Mouse (Mus musculus) G1E-ER4 (cell line): Measurements from ENCODE around the gene Cdc42ep1. TPM values are rescaled to one million over a fixed set of nuclear protein-coding genes. Genes with fewer than 3 reads are reported as not detected.

Experiments used
- GATA1 ChIP-seq: IDR thresholded peaks from one replicate; pipeline ENCODE4 v1.8.0; 2012; ENCODE audit warnings: low read length, inconsistent platforms
- polyA plus RNA-seq: library from polyadenylated mRNA; stranded (reverse); fragments of >175 nt; gene quantifications from 2 replicates; pipeline ENCODE4 v1.2.3, GENCODE M21; 2012

Gene Cdc42ep1
- polyA plus RNA-seq, 1 experiment = not detected

DNA sequence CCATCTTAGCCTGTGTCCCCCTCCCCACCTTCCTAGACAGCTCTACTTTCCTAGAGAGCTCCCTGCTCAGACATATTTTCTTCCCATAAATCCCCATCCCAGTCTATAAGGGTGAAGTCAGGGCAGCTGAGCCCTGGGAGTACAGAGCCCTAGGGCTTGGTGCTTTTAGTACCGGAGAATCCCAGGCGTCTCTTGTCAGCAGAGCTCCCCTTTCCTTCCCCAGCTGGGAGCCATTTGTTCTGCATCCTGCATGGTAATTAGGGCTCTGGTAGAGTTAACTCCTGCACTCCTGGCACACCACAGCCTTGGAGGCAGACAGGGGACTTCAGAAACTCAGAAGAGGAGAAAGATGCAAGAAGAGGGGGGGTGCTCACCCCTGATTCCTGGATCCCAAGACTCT lies 2.7 kb upstream of the Cdc42ep1 start:
- TF ChIP-seq GATA1 = no peak

DNA sequence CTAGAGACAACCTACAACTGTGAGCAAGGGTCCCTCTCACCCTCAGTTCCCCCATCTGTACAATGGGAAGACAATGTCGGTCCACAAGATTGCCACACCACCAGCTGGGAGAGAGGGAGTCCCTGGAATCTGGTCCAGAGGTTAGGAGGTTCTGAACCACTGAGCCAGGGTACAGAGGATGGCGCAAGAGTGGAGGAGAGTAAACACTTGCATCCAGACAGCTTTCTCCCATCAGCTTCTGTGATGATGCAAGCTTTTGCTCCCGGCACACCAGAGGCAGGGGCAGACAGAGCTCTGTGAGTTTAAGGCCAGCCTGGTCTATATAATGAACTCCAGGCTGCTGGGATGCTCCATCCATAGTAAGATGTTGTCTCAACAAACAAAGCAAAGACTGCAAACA lies 2.2 kb upstream of the Cdc42ep1 start:
- TF ChIP-seq GATA1 = no peak

DNA sequence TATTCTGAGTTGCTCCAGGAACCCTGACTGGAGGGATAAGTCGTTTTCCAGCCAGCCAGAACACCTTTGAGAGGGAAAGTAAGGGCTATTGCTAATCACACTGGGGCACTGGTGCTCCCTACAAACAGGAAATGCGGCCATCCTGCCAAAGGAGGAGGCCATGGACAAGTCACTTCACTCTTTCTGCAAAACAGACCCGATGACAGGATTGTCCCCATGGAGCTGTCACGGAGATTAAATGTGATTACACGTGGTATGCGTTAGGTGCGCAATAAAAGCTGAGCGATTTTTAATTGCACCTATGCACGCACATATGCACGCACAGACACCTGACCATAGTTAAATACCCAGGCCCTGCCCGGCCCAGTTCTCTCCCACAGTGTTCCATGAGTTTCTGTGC lies 1.7 kb upstream of the Cdc42ep1 start:
- no peak for TF ChIP-seq GATA1

DNA sequence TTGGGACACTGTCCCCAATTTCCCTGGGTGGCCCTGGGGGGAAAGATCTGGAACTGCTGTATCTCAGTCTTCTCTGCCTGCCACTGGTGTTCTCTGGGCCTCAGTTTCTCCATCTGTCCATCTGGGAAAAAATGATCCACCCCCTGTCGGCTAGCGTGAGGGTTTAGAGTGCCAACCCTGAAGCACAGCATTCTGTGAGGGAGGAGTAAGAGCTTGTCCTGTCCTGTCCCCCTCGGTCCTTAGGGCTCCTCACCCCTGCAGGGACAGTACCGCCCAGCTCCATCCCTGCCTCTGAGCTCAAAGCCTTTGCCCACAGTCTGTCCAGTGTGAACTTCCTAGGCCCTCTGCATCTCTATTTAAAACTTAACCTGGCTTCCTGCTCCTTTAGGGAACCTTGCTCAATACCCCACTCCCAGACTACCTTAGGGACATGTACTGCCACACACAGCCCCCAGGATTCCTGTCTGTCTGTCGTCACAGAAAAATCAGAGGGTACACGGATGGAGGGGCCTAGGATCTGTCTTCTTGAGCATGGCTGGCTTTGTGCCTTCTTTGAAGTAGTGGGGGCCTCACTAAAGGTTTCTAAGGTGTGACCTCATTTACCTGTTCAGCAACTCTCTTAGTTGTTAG lies 1.1 kb upstream of the Cdc42ep1 start:
- no peak for TF ChIP-seq GATA1

GRCm38 (mm10) chr15:78843581-78844469 lies 1.4 kb downstream of the Cdc42ep1 start:
- no peak for TF ChIP-seq GATA1

GRCm38 (mm10) chr15:78844791-78845190 lies 2.4 kb downstream of the Cdc42ep1 start:
- TF ChIP-seq GATA1 = no peak

DNA sequence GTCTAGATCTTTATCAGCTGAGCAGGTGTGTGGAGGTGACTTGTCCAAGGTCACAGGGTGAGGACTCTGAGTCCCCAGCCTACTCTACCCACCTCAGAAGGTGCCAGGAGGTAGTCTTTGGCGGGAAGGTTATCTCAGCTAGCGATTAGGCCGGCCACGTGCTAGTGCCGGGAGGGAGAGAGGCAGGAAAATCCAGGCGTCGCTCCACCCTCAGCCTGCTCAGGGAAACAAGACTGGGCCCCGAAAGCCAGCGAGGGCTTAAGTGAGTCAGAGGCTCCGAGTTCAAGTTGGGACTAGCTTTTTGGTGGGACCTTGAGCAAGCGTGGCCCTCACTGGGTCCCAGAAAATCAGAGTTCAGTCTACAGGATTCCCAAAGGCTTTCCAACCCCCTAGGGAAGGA lies 2.9 kb downstream of the Cdc42ep1 start:
- TF ChIP-seq GATA1 = no peak

GRCm38 (mm10) chr15:78845867-78846266 lies 3.4 kb downstream of the Cdc42ep1 start:
- no peak for TF ChIP-seq GATA1

DNA sequence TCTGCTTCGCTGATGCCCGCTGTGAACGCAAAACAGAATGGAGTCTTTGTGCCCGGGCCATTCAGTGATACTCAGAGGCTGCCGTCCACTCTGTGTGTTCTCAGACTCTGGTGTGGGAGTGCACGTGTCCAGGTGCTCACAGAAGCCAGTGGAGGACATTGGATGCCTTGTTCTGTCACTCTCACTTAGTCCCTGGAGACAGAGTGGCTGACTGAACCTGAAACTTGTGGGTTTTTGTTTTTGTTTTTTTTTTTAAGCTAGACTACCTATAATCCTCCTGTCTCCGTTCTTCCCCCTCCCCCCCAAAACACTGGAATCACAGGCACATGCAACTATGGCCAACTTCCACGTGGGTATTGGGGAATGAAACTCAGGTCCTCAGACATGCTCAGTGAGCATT lies 3.9 kb downstream of the Cdc42ep1 start:
- TF ChIP-seq GATA1 = no peak

GRCm38 (mm10) chr15:78848467-78848866 lies 6.0 kb downstream of the Cdc42ep1 start:
- no peak for TF ChIP-seq GATA1

GRCm38 (mm10) chr15:78849485-78849884 lies 7.1 kb downstream of the Cdc42ep1 start:
- no peak for TF ChIP-seq GATA1

DNA sequence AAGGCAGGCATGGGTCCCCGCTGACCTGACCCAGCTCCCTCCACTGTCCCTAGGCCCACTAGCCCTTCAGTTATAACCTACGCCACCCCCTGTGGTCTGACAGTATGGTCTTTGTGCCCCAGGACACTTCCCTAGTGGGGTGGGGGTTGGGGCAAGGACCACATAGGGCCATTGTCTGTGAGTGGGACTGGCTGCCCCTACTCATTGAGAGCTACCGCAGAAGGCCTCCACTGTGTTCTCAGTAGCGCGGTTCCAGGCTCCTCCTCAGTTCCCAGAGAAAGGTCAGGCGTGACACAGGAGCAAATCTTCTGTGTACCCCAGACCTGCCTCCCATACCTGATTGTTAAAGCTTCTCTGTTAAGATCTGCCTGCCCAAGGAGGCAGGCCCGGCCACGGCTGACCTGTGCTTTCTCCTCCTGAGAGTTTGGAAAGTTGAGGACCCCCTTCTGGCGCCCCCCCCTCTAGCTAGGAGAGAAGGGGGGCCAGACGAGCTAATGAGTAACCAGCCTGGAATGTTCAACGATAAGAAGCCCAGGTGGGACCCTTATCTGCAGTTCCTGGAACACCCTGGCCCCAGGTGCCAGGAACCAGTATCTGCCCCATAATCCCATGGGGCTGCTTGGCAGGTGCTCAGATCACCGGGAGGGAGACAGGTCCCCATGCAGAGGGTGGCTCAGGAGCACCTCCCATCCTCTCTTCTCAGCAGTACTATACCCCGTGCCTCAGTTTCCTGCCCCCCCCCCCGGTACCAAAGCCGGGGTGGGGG lies 7.8 kb downstream of the Cdc42ep1 start:
- TF ChIP-seq GATA1 = no peak

GRCm38 (mm10) chr15:78850944-78851343 lies 8.5 kb downstream of the Cdc42ep1 start:
- TF ChIP-seq GATA1 = no peak

DNA sequence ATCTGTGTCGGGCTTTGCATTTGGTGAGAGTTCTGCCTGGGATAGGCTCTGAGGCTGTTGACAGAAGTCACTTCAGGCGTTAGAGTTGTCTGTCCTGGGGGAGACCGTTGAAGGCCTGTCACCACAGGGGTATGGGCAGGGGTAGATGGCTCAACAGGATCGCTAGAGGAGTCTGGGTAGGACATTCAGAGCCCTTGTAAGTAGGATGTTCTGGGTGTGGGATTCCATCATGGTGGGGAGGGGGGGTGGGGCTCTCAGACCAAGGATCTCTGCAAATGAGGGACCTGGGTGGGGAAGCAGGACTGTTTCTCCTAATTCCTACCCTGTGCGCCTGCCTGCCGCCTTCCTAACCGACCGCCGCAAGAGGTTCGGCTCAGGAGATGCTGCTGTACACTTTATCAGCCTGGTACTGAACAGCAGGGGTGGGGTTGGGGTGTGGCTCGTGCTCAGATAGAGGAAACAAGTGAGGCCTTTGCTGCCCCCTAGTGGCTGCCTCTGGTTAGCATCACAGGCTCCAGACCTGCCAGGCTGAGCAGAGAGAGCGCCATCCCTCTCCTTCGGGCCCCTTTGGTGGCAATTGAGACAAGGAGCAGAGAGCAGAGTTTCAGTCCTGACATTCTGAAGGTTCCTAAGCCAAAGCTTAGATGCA lies 9.2 kb downstream of the Cdc42ep1 start:
- TF ChIP-seq GATA1 = no peak

DNA sequence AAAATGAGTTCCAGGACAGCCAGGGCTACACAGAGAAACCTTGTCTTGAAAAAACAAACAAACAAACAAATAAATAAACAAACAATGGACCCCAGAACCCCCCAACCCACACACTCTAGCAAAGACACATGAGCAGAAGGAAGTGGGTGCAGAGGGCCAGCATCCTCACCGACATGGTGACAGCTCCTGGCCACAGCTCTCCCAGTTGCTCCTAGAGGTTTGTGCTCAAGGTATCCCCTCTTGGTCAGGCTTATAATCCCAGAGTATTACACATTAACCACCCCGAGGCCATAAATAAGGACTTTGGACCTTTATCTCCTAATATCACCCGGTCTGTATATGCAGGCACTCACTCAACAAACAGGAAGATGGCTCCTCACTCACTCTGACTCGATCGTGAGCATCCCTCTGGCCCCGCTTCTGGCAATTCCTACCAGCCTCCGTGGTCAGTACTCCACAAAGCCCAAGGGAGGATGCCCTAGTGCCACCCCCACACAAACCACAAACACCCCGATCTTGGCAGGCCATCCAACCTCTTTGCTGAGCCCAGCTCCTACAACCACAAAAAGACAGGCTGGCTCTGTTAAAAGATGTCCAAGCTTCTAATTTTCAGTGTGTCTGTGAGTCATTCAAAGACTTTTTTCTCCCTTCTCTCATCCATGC lies 13.0 kb downstream of the Cdc42ep1 start, which contains the start of gene Lgals2:
Lgals2 (minus strand) TSS at position 227 of the 663 bp plus-strand sequence.
- TF ChIP-seq GATA1 = no peak
